Mouse (Mus musculus) MEL (cell line): ENCODE measurements around the gene Pip5k1a. TPM values are rescaled to one million over a fixed set of nuclear protein-coding genes. Genes with fewer than 3 reads are reported as not detected.

Experiments
- DNase-seq: peaks from one replicate; pipeline ENCODE4 v3.0.0; 2011; ENCODE audit warnings: low read depth, low spot score
- H3K27ac ChIP-seq: 2 replicates; pipeline ENCODE4 v1.5.1; 2012; ENCODE audit warnings: low read depth, mild to moderate bottlenecking, control low read depth, low read length, moderate library complexity; ENCODE audit not compliant: control insufficient read depth
- H3K27me3 ChIP-seq, 2 experiments: fragments of 150-350 bp in 1 of 2; sonication (generic) in 1 of 2; 2 replicates each; pipeline ENCODE4 v1.6.1; 2012; ENCODE audit warnings: low read length in 2 of 2, mild to moderate bottlenecking in 2 of 2, improper control_type of control experiment in 1 of 2, moderate library complexity in 1 of 2; ENCODE audit not compliant: insufficient read depth in 2 of 2, control insufficient read depth in 1 of 2
- H3K36me3 ChIP-seq, 2 experiments: 2 replicates each; pipeline ENCODE4 v1.6.1; 2012 to 2014; ENCODE audit warnings: low read length in 2 of 2, improper control_type of control experiment in 1 of 2, inconsistent platforms in 1 of 2, mild to moderate bottlenecking in 1 of 2; ENCODE audit not compliant: insufficient read depth in 2 of 2, control insufficient read depth in 1 of 2
- H3K4me1 ChIP-seq, 2 experiments: fragments of 150-350 bp in 1 of 2; sonication (generic) in 1 of 2; 2 replicates each; pipeline ENCODE4 v1.6.1; 2012; ENCODE audit warnings: low read length in 2 of 2, improper control_type of control experiment in 1 of 2, mild to moderate bottlenecking in 1 of 2; ENCODE audit not compliant: insufficient read depth in 2 of 2, control insufficient read depth in 1 of 2
- H3K4me3 ChIP-seq, 2 experiments: fragments of 150-350 bp in 1 of 2; sonication (generic) in 1 of 2; 2 replicates each; pipeline ENCODE4 v1.5.1; 2012; ENCODE audit warnings: low read depth in 2 of 2, low read length in 2 of 2, mild to moderate bottlenecking in 2 of 2, moderate library complexity in 2 of 2, control low read depth in 1 of 2, improper control_type of control experiment in 1 of 2; ENCODE audit not compliant: control insufficient read depth in 1 of 2, insufficient read depth in 1 of 2
- H3K79me2 ChIP-seq: 2 replicates; pipeline ENCODE4 v1.6.1; 2012; ENCODE audit warnings: mild to moderate bottlenecking, low read length, moderate library complexity; ENCODE audit not compliant: control insufficient read depth, poor library complexity, insufficient read depth
- H3K9ac ChIP-seq: 2 replicates; pipeline ENCODE4 v1.6.1; 2012; ENCODE audit warnings: low read depth, mild to moderate bottlenecking, control low read depth, low read length, moderate library complexity; ENCODE audit not compliant: control insufficient read depth, poor library complexity, severe bottlenecking
- H3K9me3 ChIP-seq: fragments of 150-350 bp; sonication (generic); replicated peaks from 2 replicates; pipeline ENCODE4 v1.6.1; 2012; ENCODE audit warnings: mild to moderate bottlenecking, low read length, improper control_type of control experiment, moderate library complexity; ENCODE audit not compliant: insufficient read depth
- BHLHE40 ChIP-seq: IDR thresholded peaks from 2 replicates; pipeline ENCODE4 v1.6.1; 2012; ENCODE audit warnings: low read depth, mild to moderate bottlenecking, inconsistent platforms, low read length, improper control_type of control experiment, borderline replicate concordance
- CTCF ChIP-seq, 3 experiments: IDR thresholded peaks in 2 of 3; conservative IDR thresholded peaks in 1 of 3; 2 replicates each; pipeline ENCODE4 v1.5.1; 2011 to 2012; ENCODE audit warnings: low read length in 3 of 3, low read depth in 2 of 3, mild to moderate bottlenecking in 2 of 3, improper control_type of control experiment in 1 of 3, inconsistent platforms in 1 of 3, mixed read lengths in 1 of 3, moderate library complexity in 1 of 3; ENCODE audit not compliant: control insufficient read depth in 1 of 3, insufficient read depth in 1 of 3, poor library complexity in 1 of 3, severe bottlenecking in 1 of 3
- E2F4 ChIP-seq: IDR thresholded peaks from 2 replicates; pipeline ENCODE4 v1.6.1; 2011; ENCODE audit warnings: low read depth, low read length, improper control_type of control experiment, borderline replicate concordance
- ELF1 ChIP-seq: IDR thresholded peaks from 2 replicates; pipeline ENCODE4 v1.6.1; 2014; ENCODE audit warnings: low read depth, mild to moderate bottlenecking, inconsistent platforms, low read length, improper control_type of control experiment, moderate library complexity
- EP300 ChIP-seq, 2 experiments: IDR thresholded peaks; 2 replicates each; pipeline ENCODE4 v1.6.1; 2011; ENCODE audit warnings: improper control_type of control experiment in 2 of 2, low read length in 2 of 2, low read depth in 1 of 2, mild to moderate bottlenecking in 1 of 2
- ETS1 ChIP-seq: IDR thresholded peaks from 2 replicates; pipeline ENCODE4 v1.6.1; 2012; ENCODE audit warnings: low read depth, mild to moderate bottlenecking, inconsistent platforms, low read length, improper control_type of control experiment, moderate library complexity
- GATA1 ChIP-seq: IDR thresholded peaks from 2 replicates; pipeline ENCODE4 v1.6.1; 2011; ENCODE audit warnings: low read depth, low read length, improper control_type of control experiment
- HCFC1 ChIP-seq: IDR thresholded peaks from 2 replicates; pipeline ENCODE4 v1.6.1; 2012; ENCODE audit warnings: low read depth, mild to moderate bottlenecking, inconsistent platforms, low read length, improper control_type of control experiment, moderate library complexity
- JUND ChIP-seq: IDR thresholded peaks from 2 replicates; pipeline ENCODE4 v1.6.1; 2011; ENCODE audit warnings: low read depth, mild to moderate bottlenecking, improper control_type of control experiment, low read length
- KAT2A ChIP-seq: conservative IDR thresholded peaks from 2 replicates; pipeline ENCODE4 v1.6.1; 2012; ENCODE audit warnings: low read depth, low read length, improper control_type of control experiment, inconsistent platforms
- MAFK ChIP-seq: IDR thresholded peaks from 2 replicates; pipeline ENCODE4 v1.6.1; 2011; ENCODE audit warnings: low read depth, mild to moderate bottlenecking, low read length, improper control_type of control experiment, borderline replicate concordance
- MAZ ChIP-seq: IDR thresholded peaks from 2 replicates; pipeline ENCODE4 v1.6.1; 2012; ENCODE audit warnings: low read depth, mild to moderate bottlenecking, inconsistent platforms, low read length, improper control_type of control experiment
- MXI1 ChIP-seq: IDR thresholded peaks from 2 replicates; pipeline ENCODE4 v1.6.1; 2011; ENCODE audit warnings: mild to moderate bottlenecking, low read depth, low read length, improper control_type of control experiment
- NRF1 ChIP-seq: IDR thresholded peaks from 2 replicates; pipeline ENCODE4 v1.6.1; 2014; ENCODE audit warnings: low read depth, mild to moderate bottlenecking, inconsistent platforms, low read length, improper control_type of control experiment, moderate library complexity; ENCODE audit not compliant: poor library complexity, insufficient read depth, severe bottlenecking
- POLR2AphosphoS2 ChIP-seq: IDR thresholded peaks from 2 replicates; pipeline ENCODE4 v1.6.1; 2011; ENCODE audit warnings: low read length, improper control_type of control experiment
- RCOR1 ChIP-seq: IDR thresholded peaks from 2 replicates; pipeline ENCODE4 v1.6.1; 2012; ENCODE audit warnings: low read depth, mild to moderate bottlenecking, inconsistent platforms, low read length, improper control_type of control experiment
- SIN3A ChIP-seq: IDR thresholded peaks from 2 replicates; pipeline ENCODE4 v1.6.1; 2012; ENCODE audit warnings: low read length, improper control_type of control experiment, inconsistent platforms
- TBP ChIP-seq: IDR thresholded peaks from 2 replicates; pipeline ENCODE4 v1.8.0; 2011; ENCODE audit warnings: low read depth, low read length, improper control_type of control experiment
- TCF12 ChIP-seq: IDR thresholded peaks from 2 replicates; pipeline ENCODE4 v1.6.1; 2014; ENCODE audit warnings: low read depth, mild to moderate bottlenecking, inconsistent platforms, low read length, improper control_type of control experiment, moderate library complexity
- UBTF ChIP-seq: IDR thresholded peaks from 2 replicates; pipeline ENCODE4 v1.6.1; 2012; ENCODE audit warnings: low read depth, mild to moderate bottlenecking, inconsistent platforms, low read length, improper control_type of control experiment, moderate library complexity, borderline replicate concordance; ENCODE audit not compliant: insufficient read depth
- USF2 ChIP-seq, 2 experiments: IDR thresholded peaks; 2 replicates each; pipeline ENCODE4 v1.6.1; 2011 to 2012; ENCODE audit warnings: improper control_type of control experiment in 2 of 2, low read length in 2 of 2, borderline replicate concordance in 1 of 2, inconsistent platforms in 1 of 2, low read depth in 1 of 2, mild to moderate bottlenecking in 1 of 2; ENCODE audit not compliant: insufficient read depth in 1 of 2
- ZC3H11A ChIP-seq: IDR thresholded peaks from 2 replicates; pipeline ENCODE4 v1.6.1; 2012; ENCODE audit warnings: low read depth, mild to moderate bottlenecking, inconsistent platforms, low read length, improper control_type of control experiment
- ZKSCAN1 ChIP-seq: IDR thresholded peaks from 2 replicates; pipeline ENCODE4 v1.6.1; 2012; ENCODE audit warnings: low read depth, mild to moderate bottlenecking, inconsistent platforms, low read length, improper control_type of control experiment, moderate library complexity
- ZMIZ1 ChIP-seq: IDR thresholded peaks from 2 replicates; pipeline ENCODE4 v1.6.1; 2012; ENCODE audit warnings: low read depth, mild to moderate bottlenecking, inconsistent platforms, low read length, improper control_type of control experiment, moderate library complexity
- ZNF384 ChIP-seq: IDR thresholded peaks from 2 replicates; pipeline ENCODE4 v1.6.1; 2012; ENCODE audit warnings: low read depth, mild to moderate bottlenecking, inconsistent platforms, low read length, improper control_type of control experiment
- polyA plus RNA-seq, 2 experiments: library from polyadenylated mRNA; stranded (reverse) in 1 of 2; unstranded in 1 of 2; fragments of >175 nt in 1 of 2; fragments of >200 nt in 1 of 2; gene quantifications; 2 replicates each; pipeline versions ENCODE4 v1.2.1 to v1.2.4; 2012; ENCODE audit warnings: low replicate concordance in 2 of 2, low read depth in 1 of 2; ENCODE audit not compliant: insufficient read length in 2 of 2, insufficient read depth in 1 of 2, missing spikeins in 1 of 2
- total RNA-seq: library from RNA; depleted of rRNA; stranded (reverse); fragments of 300-350 nt; gene quantifications from 2 replicates; pipeline ENCODE4 v1.2.3, GENCODE M21; 2012

Pip5k1a gene
- total and polyA plus RNA-seq, 3 experiments = 47.7 to 322 (median 103) TPM

DNA sequence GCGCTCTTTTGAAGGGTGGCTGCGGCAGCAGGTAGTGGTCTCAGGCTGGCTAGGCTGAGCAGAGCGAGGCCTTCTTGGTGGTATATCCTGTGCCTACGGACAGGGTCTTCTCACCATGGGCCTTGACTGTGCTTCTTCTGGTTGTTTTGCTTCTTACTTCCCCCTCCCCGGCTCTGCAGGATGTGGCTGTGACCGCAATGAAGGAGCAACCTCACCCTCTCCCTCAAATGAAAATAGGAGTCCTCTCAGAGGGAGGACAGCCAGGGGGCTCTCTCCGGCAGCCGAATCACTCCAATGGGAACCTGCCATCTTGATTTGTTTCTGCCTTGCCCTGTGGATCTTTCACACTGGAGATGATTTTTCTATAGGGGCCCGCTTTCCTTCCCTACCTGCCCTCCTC lies 34.7 kb upstream of the Pip5k1a start:
- peaks cover 11 to 18% of the 10 kb centered on the region in 2 experiments for H3K4me1 ChIP-seq
- peak overlapping the region; percentile 6 for H3K9ac ChIP-seq
- peak; percentile 68 for DNase-seq
- H3K9me3 ChIP-seq = no peaks in the 10 kb centered on the region
- H3K27me3 ChIP-seq = no peaks in the 10 kb centered on the region; a peak in 2 of 4 replicates
- H3K27ac ChIP-seq = peak overlapping the region; percentile 25; the same call in 1 of the 2 replicates
- no peak for TF ChIP-seq TCF12
- 0 out of 2 replicates have a peak, but pooled peaks have one; percentile 5 for TF ChIP-seq ZC3H11A
- peak; percentile 41 for TF ChIP-seq ZMIZ1
- 0 out of 2 replicates have a peak, but pooled peaks have one; percentile 8 for TF ChIP-seq ELF1
- 0 out of 2 replicates have a peak, but pooled peaks have one; percentile 11 for TF ChIP-seq SIN3A
- no peak for TF ChIP-seq KAT2A
- TF ChIP-seq HCFC1 = 0 out of 2 replicates have a peak, but pooled peaks have one; percentile 21
- TF ChIP-seq BHLHE40 = 0 out of 2 replicates have a peak, but pooled peaks have one; percentile 18
- TF ChIP-seq MXI1 = no peak
- TF ChIP-seq MAZ = no peak
- TF ChIP-seq TBP = peak; percentile 47; the same call in 1 of the 2 replicates
- peak in 1 of 2 experiments; percentile 23; a peak in 1 of 4 replicates for TF ChIP-seq EP300 (IDR thresholded peaks at IDR 0.05; ENCODE audit: low read depth in 1 of 2, low read length in 2 of 2)
- no peaks in the 10 kb centered on the region for H3K79me2 ChIP-seq
- H3K4me3 ChIP-seq = peak overlapping the region in 1 of 2 experiments; percentile 14; a peak in 2 of 4 replicates
- H3K36me3 ChIP-seq = peaks cover 0 to 17% of the 10 kb centered on the region in 2 experiments; a peak in 3 of 4 replicates

DNA sequence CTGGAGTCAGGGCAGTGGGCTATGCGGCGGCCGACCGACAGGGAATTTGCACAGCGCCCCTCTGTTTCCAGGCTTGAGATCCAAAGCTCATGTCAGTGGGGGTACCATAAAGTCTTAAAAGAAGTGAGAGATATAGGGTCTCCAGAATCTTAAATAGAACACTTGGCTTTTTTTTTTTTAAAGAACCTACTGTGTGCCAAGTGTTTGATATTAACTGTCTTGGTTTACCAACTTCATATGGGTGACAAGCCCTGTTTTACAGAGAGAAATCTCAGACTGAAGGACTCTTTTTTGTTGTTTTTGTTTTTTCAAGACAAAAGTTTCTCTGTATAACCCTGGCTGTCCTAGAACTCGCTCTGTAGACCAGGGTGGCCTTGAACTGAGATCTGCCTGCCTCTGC lies 34.1 kb upstream of the Pip5k1a start:
- no peak overlapping the region for H3K9ac ChIP-seq
- peak; percentile 97 for TF ChIP-seq ZKSCAN1
- TF ChIP-seq KAT2A = no peak
- TF ChIP-seq MAFK = no peak
- TF ChIP-seq USF2 (IDR thresholded peaks at IDR 0.05; ENCODE audit: borderline replicate concordance in 1 of 2, insufficient read depth in 1 of 2, low read depth in 1 of 2, low read length in 2 of 2) = no peak
- no peak for TF ChIP-seq POLR2AphosphoS2
- TF ChIP-seq JUND = no peak
- no peak for TF ChIP-seq MAZ
- TF ChIP-seq RCOR1 = no peak
- TF ChIP-seq ELF1 = no peak
- TF ChIP-seq TCF12 = no peak
- TF ChIP-seq MXI1 = no peak
- TF ChIP-seq GATA1 = no peak
- no peak for TF ChIP-seq ETS1
- TF ChIP-seq UBTF = 0 out of 2 replicates have a peak, but pooled peaks have one; percentile 28
- peak; percentile 36; the same call in 1 of the 2 replicates for TF ChIP-seq ZNF384
- TF ChIP-seq NRF1 = no peak
- no peak for TF ChIP-seq CTCF (IDR thresholded peaks at IDR 0.05 in 2 of 3, conservative IDR thresholded peaks at IDR 0.05 in 1 of 3; ENCODE audit: control insufficient read depth in 1 of 3, insufficient read depth in 1 of 3, low read depth in 2 of 3, low read length in 3 of 3, poor library complexity in 1 of 3, severe bottlenecking in 1 of 3)
- no peak for TF ChIP-seq E2F4
- TF ChIP-seq HCFC1 = no peak
- peaks cover 0 to 24% of the 10 kb centered on the region in 2 experiments; a peak in 3 of 4 replicates for H3K36me3 ChIP-seq
- peak overlapping the region; percentile 25; the same call in 1 of the 2 replicates for H3K27ac ChIP-seq
- no peak overlapping the region for H3K4me3 ChIP-seq
- H3K27me3 ChIP-seq = no peaks in the 10 kb centered on the region; a peak in 1 of 4 replicates
- no peaks in the 10 kb centered on the region for H3K9me3 ChIP-seq
- H3K4me1 ChIP-seq = peaks cover 18 to 24% of the 10 kb centered on the region in 2 experiments
- 0 out of 2 replicates have a peak, but pooled peaks cover 4% of the 10 kb centered on the region for H3K79me2 ChIP-seq
- no peak for DNase-seq
